Mouse (Mus musculus): ENCODE measurements around the gene C5ar2.

GRCm38 (mm10) chr7:16244067-16244466 lies at the start of gene C5ar2:
- TF ChIP-seq POLR2A (IDR thresholded peaks at IDR 0.05; ENCODE audit: low read depth, low read length), result no peak
- TF ChIP-seq CTCF (IDR thresholded peaks at IDR 0.05; ENCODE audit: borderline replicate concordance, insufficient read depth, low read length), result no peak

All from embryonic fibroblast, embryonic 13.5 days (primary cell).